Mouse (Mus musculus) heart, embryonic 14.5 days (tissue): ENCODE measurements around the gene Mrpl27. TPM values are rescaled to one million over a fixed set of nuclear protein-coding genes. Genes with fewer than 3 reads are reported as not detected.
"Not testable (repeated sequence)": the region's sequence is repeated elsewhere in the genome, so short reads cannot be mapped to it uniquely, and the experiment has no call there.

Source experiments
- ATAC-seq: fragments of 200-750 bp; cut with Nextera tagmentation; 2 replicates; pipeline ENCODE4 v1.8.0; 2017; ENCODE audit warnings: low read depth, moderate TSS enrichment; ENCODE audit not compliant: insufficient number of reproducible peaks, insufficient read depth, low FRiP score
- H3K27ac ChIP-seq, 2 experiments: fragments of 200-500 bp in 1 of 2; fragments of 300-500 bp in 1 of 2; sonication (generic) in 1 of 2; replicated peaks in 1 of 2; 2 replicates each; pipeline ENCODE4 v1.5.1; 2012 to 2014; ENCODE audit warnings: low read depth in 2 of 2, low read length in 2 of 2, control low read depth in 1 of 2, mild to moderate bottlenecking in 1 of 2, mixed read lengths in 1 of 2; ENCODE audit not compliant: control insufficient read depth in 1 of 2, insufficient read depth in 1 of 2
- H3K27me3 ChIP-seq: fragments of 300-500 bp; sonication (generic); 2 replicates; pipeline ENCODE4 v1.6.1; 2014; ENCODE audit warnings: mild to moderate bottlenecking, low read length, control low read depth; ENCODE audit not compliant: control insufficient read depth, insufficient read depth
- H3K36me3 ChIP-seq: fragments of 300-500 bp; sonication (generic); 2 replicates; pipeline ENCODE4 v1.6.1; 2014; ENCODE audit warnings: mild to moderate bottlenecking, control low read depth, low read length, mixed read lengths; ENCODE audit not compliant: control insufficient read depth, insufficient read depth
- H3K4me1 ChIP-seq, 2 experiments: fragments of 200-500 bp in 1 of 2; fragments of 300-500 bp in 1 of 2; sonication (generic) in 1 of 2; 2 replicates each; pipeline ENCODE4 v1.6.1; 2012 to 2014; ENCODE audit warnings: low read length in 2 of 2, control low read depth in 1 of 2, mixed read lengths in 1 of 2; ENCODE audit not compliant: control insufficient read depth in 2 of 2, insufficient read depth in 2 of 2
- H3K4me2 ChIP-seq: fragments of 300-500 bp; sonication (generic); 2 replicates; pipeline ENCODE4 v1.6.1; 2014; ENCODE audit warnings: mild to moderate bottlenecking, low read length
- H3K4me3 ChIP-seq, 2 experiments: fragments of 200-500 bp in 1 of 2; fragments of 300-500 bp in 1 of 2; sonication (generic) in 1 of 2; 2 replicates each; pipeline ENCODE4 v1.5.1; 2012 to 2014; ENCODE audit warnings: low read length in 2 of 2, mild to moderate bottlenecking in 2 of 2, control low read depth in 1 of 2, low read depth in 1 of 2, moderate library complexity in 1 of 2; ENCODE audit not compliant: control insufficient read depth in 1 of 2, insufficient read depth in 1 of 2
- H3K9ac ChIP-seq: fragments of 300-500 bp; sonication (generic); 2 replicates; pipeline ENCODE4 v1.6.1; 2014; ENCODE audit warnings: mild to moderate bottlenecking, low read length
- H3K9me3 ChIP-seq: fragments of 300-500 bp; sonication (generic); 2 replicates; pipeline ENCODE4 v1.6.1; 2016; ENCODE audit warnings: low read length, control low read depth; ENCODE audit not compliant: control insufficient read depth
- WGBS: fragments of 180-500 bp; shearing (Covaris S2); extraction: QIAGEN DNeasy Blood & Tissue Kit; methylation state at CpG from one replicate; pipeline ENCODE4 v1.1.7; 2014; 5-methylcytosine and 5-hydroxymethylcytosine counted together
- polyA plus RNA-seq: library from polyadenylated mRNA; unstranded; fragments of >200 nt; fragmentation: Nextera tagmentation; extraction: Ambion mirVana; gene quantifications from 2 replicates; pipeline ENCODE4 v1.2.1, GENCODE M21; 2014

The Mrpl27 gene
- polyA plus RNA-seq, 1 experiment from 2014 or later = 147 TPM

DNA sequence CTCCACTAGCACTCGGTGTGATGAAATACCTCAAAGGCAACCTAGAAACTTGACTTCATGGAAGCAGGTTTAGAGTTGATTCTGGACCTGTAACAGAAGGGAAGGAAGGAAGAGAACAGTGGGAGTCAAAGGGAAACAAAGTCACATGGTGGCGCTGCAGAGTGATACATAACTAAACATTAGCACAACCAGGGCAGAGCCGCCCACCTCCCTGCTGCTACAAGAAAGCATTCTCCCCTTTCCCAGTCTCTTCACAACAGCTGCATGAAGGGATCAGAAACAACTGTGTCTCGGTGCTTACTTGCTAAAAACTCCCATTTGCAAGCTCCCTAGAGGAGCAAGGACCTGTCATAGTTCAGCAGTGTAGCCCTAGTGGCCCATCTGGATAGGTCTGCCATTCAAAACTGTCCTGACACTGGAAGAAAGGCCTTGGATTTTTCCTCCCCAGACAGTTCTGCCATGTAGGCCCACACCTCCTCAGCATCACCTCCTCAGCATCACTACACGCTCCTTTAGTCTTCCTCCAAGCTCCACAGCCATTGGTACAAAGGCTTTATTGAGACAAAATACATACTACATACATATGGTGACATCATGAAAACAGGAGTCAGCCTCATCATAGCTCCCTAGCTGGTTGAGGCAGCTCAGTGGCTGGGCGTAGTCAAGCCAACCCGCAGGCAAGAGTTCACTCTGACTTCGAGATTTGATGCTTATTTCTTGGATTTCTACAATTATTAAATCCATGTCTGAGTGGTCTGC, 8.9 kb upstream of the Mrpl27 start:
- no peak overlapping the region for H3K4me3 ChIP-seq
- no peaks in the 10 kb centered on the region for H3K4me1 ChIP-seq
- no peak overlapping the region for H3K4me2 ChIP-seq
- peaks cover 91% of the 10 kb centered on the region for H3K36me3 ChIP-seq
- H3K9ac ChIP-seq = no peak overlapping the region
- 88% methylated on average over 8 of the region's 8 CpGs for WGBS
- ATAC-seq = no peak
- no peak overlapping the region for H3K27ac ChIP-seq
- no peaks in the 10 kb centered on the region for H3K9me3 ChIP-seq
- H3K27me3 ChIP-seq = no peaks in the 10 kb centered on the region

DNA sequence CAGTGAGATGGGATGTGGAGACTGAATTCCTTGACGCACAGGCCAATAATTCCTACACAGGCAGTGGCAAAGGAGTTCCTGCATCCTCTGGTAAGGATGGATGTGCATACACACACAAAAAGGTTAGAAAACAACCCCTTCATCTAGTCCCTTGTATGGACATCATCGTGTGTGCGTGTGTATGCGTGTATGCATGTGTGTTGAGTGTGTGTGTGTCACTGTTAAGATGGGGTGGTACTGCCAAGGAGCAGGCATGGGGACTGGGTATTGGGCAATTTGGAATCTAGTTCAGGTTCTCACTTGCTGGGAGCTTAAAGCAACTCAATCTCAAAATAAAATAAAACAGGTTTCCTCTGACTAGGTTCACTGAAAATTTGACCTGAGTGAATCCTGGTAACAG, 7.1 kb upstream of the Mrpl27 start:
- H3K9me3 ChIP-seq = no peaks in the 10 kb centered on the region
- no peak overlapping the region for H3K4me2 ChIP-seq
- no peaks in the 10 kb centered on the region for H3K4me1 ChIP-seq
- no peaks in the 10 kb centered on the region for H3K27me3 ChIP-seq
- H3K27ac ChIP-seq = no peak overlapping the region
- no peak for ATAC-seq
- peaks cover 87% of the 10 kb centered on the region for H3K36me3 ChIP-seq
- H3K9ac ChIP-seq = no peak overlapping the region
- no peak overlapping the region for H3K4me3 ChIP-seq
- 91% methylated on average over 4 of the region's 4 CpGs for WGBS

DNA sequence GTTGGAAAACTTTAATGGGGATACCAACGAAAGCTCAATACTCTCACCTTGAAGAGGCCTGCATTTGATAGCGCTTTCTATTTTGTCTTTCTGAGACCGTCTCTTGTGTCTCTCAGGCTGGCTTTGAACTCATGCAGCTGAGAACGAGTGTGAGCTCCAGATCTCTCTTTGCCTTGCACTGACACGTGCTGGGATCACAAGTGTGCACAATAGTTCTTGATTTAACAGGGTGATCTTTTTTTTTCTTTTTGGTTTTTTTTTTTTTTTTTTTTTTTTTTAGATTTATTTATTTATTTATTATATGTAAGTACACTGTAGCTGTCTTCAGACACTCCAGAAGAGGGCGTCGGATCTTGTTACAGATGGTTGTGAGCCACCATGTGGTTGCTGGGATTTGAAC, 2.3 kb upstream of the Mrpl27 start:
- not testable (repeated sequence) for ATAC-seq

DNA sequence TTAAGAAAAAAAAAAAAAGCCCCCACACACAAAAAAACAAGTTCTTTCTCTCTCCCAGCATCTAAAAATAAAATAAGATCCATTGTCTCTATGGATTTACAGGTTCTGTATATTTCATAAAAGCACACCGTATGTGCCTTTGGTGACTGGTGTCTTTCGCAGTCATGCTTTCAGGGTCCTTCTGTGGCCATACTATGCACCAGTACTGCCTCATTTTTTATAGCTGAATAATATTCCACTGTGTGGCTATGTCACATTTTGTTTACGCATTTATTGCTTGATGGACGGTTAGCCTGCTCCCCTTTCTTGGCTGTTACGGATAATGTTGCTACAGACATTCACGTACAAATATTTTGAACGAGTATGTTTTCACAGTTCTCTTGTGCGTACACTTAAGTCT, 594 bp upstream of the Mrpl27 start:
- peaks cover 33% of the 10 kb centered on the region for H3K36me3 ChIP-seq
- H3K4me1 ChIP-seq = peaks cover 0 to 4% of the 10 kb centered on the region in 2 experiments; a peak in 1 of 4 replicates
- H3K9ac ChIP-seq = peak overlapping the region; percentile 75
- H3K27ac ChIP-seq = no peak overlapping the region
- peak overlapping the region; percentile 85 for H3K4me2 ChIP-seq
- H3K4me3 ChIP-seq = peak overlapping the region; percentile 62 to 98; a peak in 3 of 4 replicates
- no peaks in the 10 kb centered on the region for H3K9me3 ChIP-seq
- H3K27me3 ChIP-seq = no peaks in the 10 kb centered on the region
- WGBS = 46% methylated on average over 8 of the region's 8 CpGs
- no peak for ATAC-seq

More for the DNA sequence above, 2.3 kb upstream of the Mrpl27 start:
- H3K27ac ChIP-seq, H3K9ac ChIP-seq, H3K4me2 ChIP-seq, H3K4me1 ChIP-seq, H3K27me3 ChIP-seq, H3K4me3 ChIP-seq, H3K9me3 ChIP-seq: not testable (repeated sequence)
- peaks cover 40% of the 10 kb centered on the region for H3K36me3 ChIP-seq
- 94% methylated on average over 5 of the region's 7 CpGs for WGBS

- Histone ChIP-seq H3K27ac (no peak overlapping the region), H3K4me1 (no peaks in the 10 kb centered on the region), H3K27me3 (no peaks in the 10 kb centered on the region), H3K9me3 (no peaks in the 10 kb centered on the region), H3K4me2 (no peak overlapping the region), H3K4me3 (no peak overlapping the region), H3K36me3 (peaks cover 80% of the 10 kb centered on the region), H3K9ac (no peak overlapping the region)
- 60% methylated on average over 1 of the region's 1 CpGs for WGBS
- ATAC-seq = no peak
Observed at GRCm38 (mm10) chr11:94661344-94661743, 7.8 kb downstream of the Mrpl27 start.

DNA sequence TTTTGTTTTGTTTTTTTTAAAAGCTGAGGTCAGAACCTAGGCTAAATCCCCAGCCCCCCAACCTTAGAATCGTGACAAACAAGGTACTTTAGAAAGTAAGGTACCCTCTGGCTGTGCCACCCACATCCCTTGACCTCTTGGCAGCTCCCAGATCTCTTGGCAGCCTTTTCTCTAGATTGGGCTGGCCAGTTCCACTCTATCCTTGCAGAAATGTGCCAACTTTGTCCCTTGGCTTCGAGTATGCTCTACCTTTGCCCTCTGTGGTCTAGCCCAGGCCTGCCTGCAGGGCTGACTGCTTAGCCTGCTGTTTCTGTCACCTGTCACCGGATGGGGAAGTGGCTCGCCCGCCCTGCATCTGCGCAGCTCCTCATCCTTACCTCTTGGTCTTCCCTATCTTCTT, 11.7 kb downstream of the Mrpl27 start:
- no peak overlapping the region for H3K27ac ChIP-seq
- no peaks in the 10 kb centered on the region for H3K9me3 ChIP-seq
- 82% methylated on average over 6 of the region's 6 CpGs for WGBS
- no peaks in the 10 kb centered on the region for H3K27me3 ChIP-seq
- peaks cover 88% of the 10 kb centered on the region for H3K36me3 ChIP-seq
- H3K9ac ChIP-seq = no peak overlapping the region
- no peak overlapping the region for H3K4me3 ChIP-seq
- no peaks in the 10 kb centered on the region for H3K4me1 ChIP-seq
- no peak overlapping the region for H3K4me2 ChIP-seq
- no peak for ATAC-seq

DNA sequence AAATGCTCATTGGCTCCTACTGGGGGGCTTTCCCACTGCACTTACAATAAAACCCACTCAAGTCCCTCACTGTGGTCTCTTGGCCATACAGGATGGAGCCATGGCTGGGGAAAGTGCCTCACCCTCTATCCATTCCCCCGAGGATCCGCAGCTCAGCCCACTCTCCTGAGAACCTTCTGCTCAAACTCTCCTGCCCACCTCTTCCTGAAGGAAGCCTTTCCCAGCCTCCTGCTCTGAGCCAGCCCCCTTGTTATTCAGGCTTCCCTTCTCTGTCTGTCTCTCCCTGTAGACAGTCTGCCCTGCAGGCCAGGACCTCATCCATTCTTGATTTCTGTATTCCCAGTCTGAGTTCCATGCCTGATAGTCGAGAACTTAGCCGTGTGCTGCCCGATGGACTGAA, 21.4 kb downstream of the Mrpl27 start:
- no peak overlapping the region for H3K27ac ChIP-seq
- 75% methylated on average over 5 of the region's 5 CpGs for WGBS
- H3K9ac ChIP-seq = peak overlapping the region; percentile 38; the same call in 1 of the 2 replicates
- H3K36me3 ChIP-seq = peaks cover 8% of the 10 kb centered on the region
- peaks cover 15 to 21% of the 10 kb centered on the region in 2 experiments for H3K4me1 ChIP-seq
- H3K27me3 ChIP-seq = no peaks in the 10 kb centered on the region
- no peak overlapping the region for H3K4me2 ChIP-seq
- H3K4me3 ChIP-seq = no peak overlapping the region
- H3K9me3 ChIP-seq = no peaks in the 10 kb centered on the region
- ATAC-seq = no peak

GRCm38 (mm10) chr11:94675446-94675845, 21.9 kb downstream of the Mrpl27 start:
- Histone ChIP-seq H3K9me3 (no peaks in the 10 kb centered on the region), H3K27me3 (no peaks in the 10 kb centered on the region), H3K36me3 (peaks cover 3% of the 10 kb centered on the region), H3K27ac (no peak overlapping the region), H3K4me1 (peaks cover 15 to 21% of the 10 kb centered on the region in 2 experiments), H3K4me2 (no peak overlapping the region), H3K9ac (peak overlapping the region; percentile 97; the same call in 1 of the 2 replicates), H3K4me3 (no peak overlapping the region)
- ATAC-seq = no peak
- 73% methylated on average over 5 of the region's 5 CpGs for WGBS
